Mouse (Mus musculus) CH12.LX (cell line): Measurements from ENCODE around the gene Frmd4a. TPM values are rescaled to one million over a fixed set of nuclear protein-coding genes. Genes with fewer than 3 reads are reported as not detected.

Experiments used
- DNase-seq: peaks from one replicate; pipeline ENCODE4 v3.0.0-alpha.2; 2013; ENCODE audit errors: extremely low read depth
- H3K27ac ChIP-seq: 2 replicates; pipeline ENCODE4 v1.5.1; 2012; ENCODE audit warnings: low read depth, mild to moderate bottlenecking, control low read depth, moderate library complexity; ENCODE audit not compliant: insufficient read depth
- H3K27me3 ChIP-seq: replicated peaks from 2 replicates; pipeline ENCODE3; 2012; ENCODE audit warnings: inconsistent platforms
- H3K36me3 ChIP-seq, 2 experiments: replicated peaks in 1 of 2; 2 replicates each; pipeline versions ENCODE3 to v1.6.1; 2012; ENCODE audit warnings: inconsistent platforms in 1 of 2, low read length in 1 of 2, mild to moderate bottlenecking in 1 of 2, mixed read lengths in 1 of 2, moderate library complexity in 1 of 2; ENCODE audit not compliant: control insufficient read depth in 1 of 2, insufficient read depth in 1 of 2
- H3K4me1 ChIP-seq, 2 experiments: 2 replicates each; pipeline ENCODE4 v1.6.1; 2012; ENCODE audit warnings: inconsistent platforms in 1 of 2, moderate library complexity in 1 of 2; ENCODE audit not compliant: insufficient read depth in 2 of 2, control insufficient read depth in 1 of 2
- H3K4me2 ChIP-seq: 2 replicates; pipeline ENCODE4 v1.6.1; 2012; ENCODE audit warnings: low read depth, mild to moderate bottlenecking, control low read depth; ENCODE audit not compliant: poor library complexity, insufficient read depth, severe bottlenecking
- H3K4me3 ChIP-seq, 3 experiments: fragments of 150-350 bp in 1 of 3; sonication (generic) in 1 of 3; replicated peaks in 1 of 3; 2 replicates each; pipeline versions ENCODE3 to v1.5.1; 2011 to 2012; ENCODE audit warnings: low read depth in 2 of 3, low read length in 2 of 3, mild to moderate bottlenecking in 2 of 3, moderate library complexity in 2 of 3, control low read depth in 1 of 3, improper control_type of control experiment in 1 of 3, inconsistent platforms in 1 of 3, mixed read lengths in 1 of 3; ENCODE audit not compliant: poor library complexity in 1 of 3
- H3K79me2 ChIP-seq: replicated peaks from 2 replicates; pipeline ENCODE4 v1.6.1; 2012; ENCODE audit warnings: mild to moderate bottlenecking, moderate library complexity; ENCODE audit not compliant: control insufficient read depth, poor library complexity, insufficient read depth, severe bottlenecking; ENCODE audit errors: extremely low read depth
- H3K9ac ChIP-seq: 2 replicates; pipeline ENCODE4 v1.6.1; 2012; ENCODE audit warnings: low read depth, mild to moderate bottlenecking, control low read depth, moderate library complexity; ENCODE audit not compliant: insufficient read depth
- H3K9me3 ChIP-seq: replicated peaks from 2 replicates; pipeline ENCODE3; 2012; ENCODE audit warnings: low read length, inconsistent platforms, mixed read lengths
- CHD1 ChIP-seq: IDR thresholded peaks from 2 replicates; pipeline ENCODE4 v1.6.1; 2012; ENCODE audit warnings: low read depth, low read length, improper control_type of control experiment, inconsistent platforms
- CHD2 ChIP-seq: IDR thresholded peaks from 2 replicates; pipeline ENCODE4 v1.6.1; 2011; ENCODE audit warnings: low read length, improper control_type of control experiment
- CTCF ChIP-seq, 2 experiments: IDR thresholded peaks in 1 of 2; conservative IDR thresholded peaks in 1 of 2; 2 replicates each; pipeline ENCODE4 v1.5.1; 2011 to 2012; ENCODE audit warnings: low read depth in 2 of 2, low read length in 2 of 2, improper control_type of control experiment in 1 of 2, inconsistent platforms in 1 of 2, mild to moderate bottlenecking in 1 of 2, moderate library complexity in 1 of 2
- E2F4 ChIP-seq: IDR thresholded peaks from 2 replicates; pipeline ENCODE4 v1.6.1; 2011; ENCODE audit warnings: low read depth, low read length, improper control_type of control experiment; ENCODE audit not compliant: insufficient replicate concordance
- EP300 ChIP-seq: IDR thresholded peaks from 2 replicates; pipeline ENCODE4 v1.6.1; 2011; ENCODE audit warnings: low read length, improper control_type of control experiment
- ETS1 ChIP-seq: conservative IDR thresholded peaks from 2 replicates; pipeline ENCODE4 v1.6.1; 2012; ENCODE audit warnings: low read depth, mild to moderate bottlenecking, inconsistent platforms, low read length, improper control_type of control experiment, moderate library complexity
- IRF4 ChIP-seq: IDR thresholded peaks from 2 replicates; pipeline ENCODE4 v1.6.1; 2014; ENCODE audit warnings: low read depth, mild to moderate bottlenecking, inconsistent platforms, low read length, improper control_type of control experiment
- JUN ChIP-seq: IDR thresholded peaks from 2 replicates; pipeline ENCODE4 v1.6.1; 2011; ENCODE audit warnings: low read depth, mild to moderate bottlenecking, low read length, improper control_type of control experiment, moderate library complexity; ENCODE audit not compliant: insufficient read depth
- JUND ChIP-seq: conservative IDR thresholded peaks from 2 replicates; pipeline ENCODE4 v1.6.1; 2011; ENCODE audit warnings: low read depth, low read length, improper control_type of control experiment
- KAT2A ChIP-seq: IDR thresholded peaks from 2 replicates; pipeline ENCODE4 v1.6.1; 2012; ENCODE audit warnings: low read length, improper control_type of control experiment, inconsistent platforms; ENCODE audit not compliant: insufficient replicate concordance
- MAFK ChIP-seq: IDR thresholded peaks from 2 replicates; pipeline ENCODE4 v1.6.1; 2011; ENCODE audit warnings: low read length, improper control_type of control experiment; ENCODE audit not compliant: insufficient replicate concordance
- MAZ ChIP-seq: IDR thresholded peaks from 2 replicates; pipeline ENCODE4 v1.6.1; 2012; ENCODE audit warnings: low read depth, mild to moderate bottlenecking, inconsistent platforms, low read length, improper control_type of control experiment, moderate library complexity
- MEF2A ChIP-seq: IDR thresholded peaks from 2 replicates; pipeline ENCODE4 v1.6.1; 2014; ENCODE audit warnings: low read depth, mild to moderate bottlenecking, inconsistent platforms, low read length, improper control_type of control experiment, borderline replicate concordance
- MYC ChIP-seq: IDR thresholded peaks from 2 replicates; pipeline ENCODE4 v1.6.1; 2011; ENCODE audit warnings: low read depth, mild to moderate bottlenecking, improper control_type of control experiment, low read length
- PAX5 ChIP-seq: IDR thresholded peaks from 2 replicates; pipeline ENCODE4 v1.6.1; 2012; ENCODE audit warnings: low read length, inconsistent platforms, mixed read lengths
- POLR2A ChIP-seq: IDR thresholded peaks from 2 replicates; pipeline ENCODE4 v1.6.1; 2011; ENCODE audit warnings: low read depth, mild to moderate bottlenecking, improper control_type of control experiment, low read length
- POLR2AphosphoS2 ChIP-seq: IDR thresholded peaks from 2 replicates; pipeline ENCODE4 v1.6.1; 2011; ENCODE audit warnings: low read depth, low read length, improper control_type of control experiment
- RAD21 ChIP-seq: IDR thresholded peaks from 2 replicates; pipeline ENCODE4 v1.6.1; 2011; ENCODE audit warnings: low read depth, mild to moderate bottlenecking, low read length, improper control_type of control experiment, moderate library complexity
- RCOR1 ChIP-seq: conservative IDR thresholded peaks from 2 replicates; pipeline ENCODE4 v1.6.1; 2012; ENCODE audit warnings: low read depth, mild to moderate bottlenecking, inconsistent platforms, low read length, improper control_type of control experiment
- SIN3A ChIP-seq: IDR thresholded peaks from 2 replicates; pipeline ENCODE4 v1.6.1; 2012; ENCODE audit warnings: low read length, improper control_type of control experiment, inconsistent platforms
- TBP ChIP-seq: conservative IDR thresholded peaks from 2 replicates; pipeline ENCODE4 v1.6.1; 2011; ENCODE audit warnings: low read depth, low read length, improper control_type of control experiment
- TCF12 ChIP-seq: IDR thresholded peaks from 2 replicates; pipeline ENCODE4 v1.6.1; 2014; ENCODE audit warnings: low read depth, mild to moderate bottlenecking, inconsistent platforms, low read length, improper control_type of control experiment
- UBTF ChIP-seq: IDR thresholded peaks from 2 replicates; pipeline ENCODE4 v1.6.1; 2012; ENCODE audit warnings: low read depth, mild to moderate bottlenecking, inconsistent platforms, low read length, improper control_type of control experiment, moderate library complexity
- USF2 ChIP-seq: conservative IDR thresholded peaks from 2 replicates; pipeline ENCODE4 v1.6.1; 2011; ENCODE audit warnings: low read depth, low read length, improper control_type of control experiment
- ZC3H11A ChIP-seq: IDR thresholded peaks from 2 replicates; pipeline ENCODE4 v1.6.1; 2012; ENCODE audit warnings: low read depth, mild to moderate bottlenecking, inconsistent platforms, low read length, improper control_type of control experiment
- ZMIZ1 ChIP-seq: IDR thresholded peaks from 2 replicates; pipeline ENCODE4 v1.6.1; 2012; ENCODE audit warnings: low read depth, mild to moderate bottlenecking, inconsistent platforms, low read length, improper control_type of control experiment
- ZNF384 ChIP-seq: IDR thresholded peaks from 2 replicates; pipeline ENCODE4 v1.6.1; 2012; ENCODE audit warnings: low read depth, low read length, improper control_type of control experiment, inconsistent platforms
- dilution Hi-C: fragments of 300-500 bp; cut with MboI; formaldehyde crosslinking; loops from 2 replicates; pipeline ENCODE4 v1.14.3; 2020; ENCODE audit warnings: low sequenced_read_pairs; ENCODE audit not compliant: extremely low pct_unique_long_range_greater_than_20kb, extremely low pct_ligation_motif_present
- in situ Hi-C: fragments of 300-500 bp; cut with MboI; formaldehyde crosslinking; loops from 3 replicates; pipeline ENCODE4 v1.14.3; 2019; ENCODE audit warnings: low sequenced_read_pairs, low pct_ligation_motif_present, low pct_unique_long_range_greater_than_20kb, mixed read lengths
- polyA plus RNA-seq: library from polyadenylated mRNA; unstranded; fragments of >175 nt; gene quantifications from 2 replicates; pipeline ENCODE4 v1.2.1, GENCODE M21; 2012; ENCODE audit warnings: low read depth; ENCODE audit not compliant: insufficient read length
- total RNA-seq, 2 experiments: library from RNA; depleted of rRNA; stranded (reverse); fragments of 300-350 nt in 1 of 2; fragments of >200 nt in 1 of 2; gene quantifications; 2 replicates each; pipeline ENCODE4 v1.2.3; 2012 to 2014

The Frmd4a gene
- total and polyA plus RNA-seq, 3 experiments: 0.13 to 2.0 (median 0.32) TPM

DNA sequence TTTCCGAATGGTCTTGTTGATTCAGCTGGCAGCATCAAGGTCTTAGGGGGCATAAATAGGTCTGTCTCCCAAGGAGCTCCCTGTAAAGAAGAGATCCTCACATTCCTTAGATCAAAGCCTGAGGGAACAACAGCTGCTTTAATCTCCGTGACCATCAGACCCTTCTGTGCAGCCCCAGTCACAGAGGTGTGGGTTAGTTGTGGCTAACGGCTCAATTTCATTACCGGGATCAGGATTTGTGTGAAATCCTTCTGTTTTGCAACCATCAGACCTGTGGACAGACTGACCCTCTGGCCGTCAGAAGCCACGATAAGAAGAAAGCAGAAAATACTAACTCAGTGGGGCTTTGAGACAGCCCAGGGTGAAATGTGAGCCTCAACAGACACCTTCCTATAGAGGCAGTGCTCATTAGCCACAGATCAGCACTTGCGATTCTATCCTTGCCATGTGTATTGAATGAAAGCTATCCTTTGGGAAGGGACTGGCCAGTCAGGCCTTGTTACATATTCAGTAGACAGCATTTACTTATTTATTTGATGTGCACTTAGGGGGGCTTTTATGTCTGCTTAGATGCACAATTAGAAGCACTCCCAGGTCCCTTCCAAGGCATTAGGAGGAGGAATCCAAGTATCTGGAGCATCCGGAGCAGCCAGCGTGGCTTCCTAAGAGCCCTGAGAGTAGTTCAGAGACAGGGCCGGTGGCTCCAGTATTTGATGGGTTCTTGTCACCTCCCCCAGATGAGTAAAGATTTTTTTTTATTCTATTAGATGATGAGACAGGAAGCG lies 524.5 kb downstream of the Frmd4a start:
- Histone ChIP-seq H3K36me3 (no peaks in the 10 kb centered on the region), H3K79me2 (no peaks in the 10 kb centered on the region), H3K4me2 (no peak overlapping the region), H3K9ac (no peak overlapping the region), H3K9me3 (no peaks in the 10 kb centered on the region), H3K4me3 (no peak overlapping the region), H3K4me1 (no peaks in the 10 kb centered on the region), H3K27me3 (no peaks in the 10 kb centered on the region), H3K27ac (no peak overlapping the region)
- in situ Hi-C loops: no loop called here
- dilution Hi-C loops: no loop called here
- DNase-seq: no peak
- TF ChIP-seq ZNF384: no peak
- no peak for TF ChIP-seq E2F4
- no peak for TF ChIP-seq MEF2A
- no peak for TF ChIP-seq TCF12
- TF ChIP-seq RAD21: no peak
- TF ChIP-seq MYC: no peak
- TF ChIP-seq JUN: no peak
- TF ChIP-seq MAZ: no peak
- TF ChIP-seq TBP: no peak
- TF ChIP-seq ZC3H11A: no peak
- no peak for TF ChIP-seq SIN3A
- no peak for TF ChIP-seq USF2

DNA sequence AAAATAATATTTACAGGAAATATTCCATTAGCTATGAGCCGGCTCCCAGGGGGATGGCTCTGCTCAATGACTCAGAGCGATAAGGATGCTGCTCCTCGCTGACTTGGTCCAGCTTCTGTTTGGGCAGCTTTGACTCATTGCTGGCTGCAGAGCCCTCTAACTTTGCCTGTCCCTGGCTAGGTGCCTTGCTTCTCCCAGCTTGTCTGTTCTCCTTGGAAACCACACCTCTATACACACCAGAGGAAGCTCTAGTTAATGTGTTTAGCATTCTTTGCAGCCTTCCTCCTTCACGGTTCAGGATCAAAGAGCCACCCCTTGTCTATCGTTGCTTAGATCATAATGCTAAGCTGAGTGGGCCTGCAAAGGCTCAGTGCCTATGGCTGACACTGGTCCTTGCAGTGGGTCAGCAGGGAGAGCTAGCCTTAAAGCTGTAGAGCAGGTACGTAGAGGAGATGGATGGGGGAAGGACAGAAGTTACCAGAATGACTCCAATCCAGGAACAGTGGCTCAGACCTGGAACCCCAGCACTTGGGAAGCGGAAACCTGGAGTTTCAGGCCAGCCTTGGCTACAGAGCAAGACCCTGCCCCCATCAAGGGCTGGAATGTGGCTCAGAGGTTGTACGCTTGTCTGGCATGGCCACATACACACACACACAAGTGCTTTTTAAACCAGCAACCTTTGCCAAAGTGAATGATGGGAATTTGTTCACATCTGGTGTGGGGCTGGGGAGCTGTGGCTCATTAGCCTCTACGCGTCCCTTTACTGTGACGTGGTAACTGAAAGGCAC lies 525.3 kb downstream of the Frmd4a start:
- dilution Hi-C loops: no loop called here

More for the DNA sequence above, 525.3 kb downstream of the Frmd4a start:
- Histone ChIP-seq H3K4me3 (no peak overlapping the region), H3K79me2 (no peaks in the 10 kb centered on the region), H3K36me3 (no peaks in the 10 kb centered on the region), H3K27ac (no peak overlapping the region), H3K4me1 (no peaks in the 10 kb centered on the region), H3K4me2 (no peak overlapping the region), H3K9me3 (no peaks in the 10 kb centered on the region), H3K9ac (no peak overlapping the region), H3K27me3 (no peaks in the 10 kb centered on the region)
- in situ Hi-C loops: no loop called here
- no peak for DNase-seq
- TF ChIP-seq RAD21: no peak
- no peak for TF ChIP-seq ZMIZ1
- no peak for TF ChIP-seq ZNF384
- TF ChIP-seq EP300: no peak
- no peak for TF ChIP-seq CHD1
- TF ChIP-seq ETS1: no peak
- TF ChIP-seq MYC: no peak
- no peak for TF ChIP-seq UBTF
- TF ChIP-seq RCOR1: no peak
- no peak for TF ChIP-seq PAX5
- TF ChIP-seq IRF4: no peak
- TF ChIP-seq MAFK: no peak
- TF ChIP-seq POLR2AphosphoS2: no peak
- TF ChIP-seq TBP: no peak
- TF ChIP-seq JUND: no peak
- TF ChIP-seq CHD2: no peak
- TF ChIP-seq KAT2A: no peak
- TF ChIP-seq JUN: no peak
- TF ChIP-seq CTCF (conservative IDR thresholded peaks at IDR 0.05 in 1 of 2, IDR thresholded peaks at IDR 0.05 in 1 of 2; ENCODE audit: low read depth in 2 of 2, low read length in 2 of 2): no peak
- no peak for TF ChIP-seq POLR2A
